Mouse (Mus musculus) liver, embryonic 11.5 days (tissue): ENCODE measurements around the gene Kcnab3. TPM values are rescaled to one million over a fixed set of nuclear protein-coding genes. Genes with fewer than 3 reads are reported as not detected.

Experiments
- ATAC-seq: fragments of 200-750 bp; cut with Nextera tagmentation; replicated peaks from 2 replicates; pipeline ENCODE4 v1.8.0; 2017; ENCODE audit warnings: moderate number of reproducible peaks, mild to moderate bottlenecking, moderate TSS enrichment, moderate library complexity; ENCODE audit not compliant: low FRiP score
- DNase-seq: peaks from one replicate; pipeline ENCODE4 v3.0.0-alpha.2; 2017; ENCODE audit warnings: low spot score
- H3K27ac ChIP-seq: fragments of 300-500 bp; sonication (generic); 2 replicates; pipeline ENCODE4 v1.5.1; 2014; ENCODE audit warnings: mild to moderate bottlenecking, low read depth, low read length, control low read depth
- H3K27me3 ChIP-seq: fragments of 300-500 bp; sonication (generic); replicated peaks from 2 replicates; pipeline ENCODE4 v1.6.1; 2014; ENCODE audit warnings: low read length, mixed read lengths; ENCODE audit not compliant: control insufficient read depth, insufficient read depth
- H3K36me3 ChIP-seq: fragments of 300-500 bp; sonication (generic); 2 replicates; pipeline ENCODE4 v1.6.1; 2014; ENCODE audit warnings: mild to moderate bottlenecking, low read length, moderate library complexity, mixed read lengths; ENCODE audit not compliant: control insufficient read depth, insufficient read depth
- H3K4me1 ChIP-seq: fragments of 300-500 bp; sonication (generic); replicated peaks from 2 replicates; pipeline ENCODE4 v1.6.1; 2014; ENCODE audit warnings: low read length, mixed read lengths; ENCODE audit not compliant: control insufficient read depth, insufficient read depth
- H3K4me2 ChIP-seq: fragments of 300-500 bp; sonication (generic); 2 replicates; pipeline ENCODE4 v1.6.1; 2014; ENCODE audit warnings: mild to moderate bottlenecking, control low read depth, moderate library complexity
- H3K4me3 ChIP-seq: fragments of 300-500 bp; sonication (generic); 2 replicates; pipeline ENCODE4 v1.5.1; 2014; ENCODE audit warnings: low read depth, low read length, control low read depth
- H3K9ac ChIP-seq: fragments of 300-500 bp; sonication (generic); 2 replicates; pipeline ENCODE4 v1.6.1; 2014; ENCODE audit warnings: low read depth, low read length, control low read depth
- H3K9me3 ChIP-seq: fragments of 300-500 bp; sonication (generic); 2 replicates; pipeline ENCODE4 v1.6.1; 2016; ENCODE audit warnings: low read length, inconsistent platforms, mixed read lengths; ENCODE audit not compliant: control insufficient read depth
- WGBS: fragments of 180-500 bp; shearing (Covaris S2); extraction: QIAGEN DNeasy Blood & Tissue Kit; methylation state at CpG from one replicate; pipeline ENCODE4 v1.1.7; 2014; 5-methylcytosine and 5-hydroxymethylcytosine counted together
- polyA plus RNA-seq: library from polyadenylated mRNA; unstranded; fragments of >200 nt; fragmentation: Nextera tagmentation; extraction: Ambion mirVana; gene quantifications from 2 replicates; pipeline ENCODE4 v1.2.1, GENCODE M21; 2014

The Kcnab3 gene
- polyA plus RNA-seq, 1 experiment from 2014 or later, result 0.52 TPM

DNA sequence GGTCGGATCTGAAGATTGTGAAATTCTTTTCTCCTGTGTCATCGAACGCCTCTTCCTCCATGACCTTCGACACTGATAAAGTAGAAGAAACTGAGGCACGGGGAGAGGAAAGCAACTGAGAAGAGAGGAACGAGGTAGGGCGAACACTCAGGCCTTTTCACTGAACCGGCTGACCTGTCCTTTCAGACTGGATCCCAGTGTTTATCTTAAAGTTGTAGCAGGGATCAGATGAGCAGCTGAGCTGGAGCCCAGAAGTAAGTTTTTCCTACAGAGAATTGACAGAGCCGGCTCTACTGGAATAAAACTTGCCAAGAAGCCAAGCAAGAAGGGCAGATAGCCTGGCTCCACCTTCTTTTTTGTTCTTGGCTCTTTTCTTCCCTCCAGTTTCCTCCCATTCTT lies 44.8 kb downstream of the Kcnab3 start:
- H3K27me3 ChIP-seq, result peaks cover 12% of the 10 kb centered on the region
- H3K36me3 ChIP-seq, result no peaks in the 10 kb centered on the region
- no peak overlapping the region for H3K9ac ChIP-seq
- H3K27ac ChIP-seq, result peak overlapping the region; percentile 20; the same call in 1 of the 2 replicates
- H3K4me2 ChIP-seq, result peak overlapping the region; percentile 19
- H3K4me1 ChIP-seq, result peaks cover 55% of the 10 kb centered on the region
- no peak for DNase-seq
- ATAC-seq, result no peak
- H3K9me3 ChIP-seq, result no peaks in the 10 kb centered on the region
- WGBS, result 30% methylated on average over 9 of the region's 9 CpGs
- no peak overlapping the region for H3K4me3 ChIP-seq

DNA sequence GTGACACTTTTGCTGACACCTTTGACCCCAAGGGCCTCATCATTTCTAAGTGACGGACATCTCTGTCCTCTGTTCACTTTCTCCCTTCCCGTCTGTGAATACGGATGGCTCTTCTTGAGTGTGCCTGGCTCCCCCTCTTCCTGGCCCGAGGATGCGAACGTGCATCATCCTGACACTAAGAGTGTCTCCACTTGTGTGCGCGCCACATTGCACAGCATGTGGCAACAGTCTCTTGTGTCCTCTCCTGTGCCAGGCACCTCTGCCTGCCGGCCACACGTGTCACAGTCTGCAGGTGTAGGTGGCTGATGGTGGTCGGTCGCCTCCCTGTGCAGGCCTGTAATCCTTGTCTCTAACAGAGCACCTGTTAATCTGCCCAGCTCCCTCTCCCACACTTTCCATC lies 45.5 kb downstream of the Kcnab3 start:
- peak overlapping the region; percentile 64 for H3K4me2 ChIP-seq
- H3K9me3 ChIP-seq, result no peaks in the 10 kb centered on the region
- H3K36me3 ChIP-seq, result no peaks in the 10 kb centered on the region
- 66% methylated on average over 12 of the region's 12 CpGs for WGBS
- DNase-seq, result no peak
- no peak overlapping the region for H3K9ac ChIP-seq
- peak overlapping the region; percentile 79; the same call in 1 of the 2 replicates for H3K27ac ChIP-seq
- peaks cover 51% of the 10 kb centered on the region for H3K4me1 ChIP-seq
- peaks cover 12% of the 10 kb centered on the region for H3K27me3 ChIP-seq
- ATAC-seq, result no peak
- peak overlapping the region; percentile 9; the same call in 1 of the 2 replicates for H3K4me3 ChIP-seq

DNA sequence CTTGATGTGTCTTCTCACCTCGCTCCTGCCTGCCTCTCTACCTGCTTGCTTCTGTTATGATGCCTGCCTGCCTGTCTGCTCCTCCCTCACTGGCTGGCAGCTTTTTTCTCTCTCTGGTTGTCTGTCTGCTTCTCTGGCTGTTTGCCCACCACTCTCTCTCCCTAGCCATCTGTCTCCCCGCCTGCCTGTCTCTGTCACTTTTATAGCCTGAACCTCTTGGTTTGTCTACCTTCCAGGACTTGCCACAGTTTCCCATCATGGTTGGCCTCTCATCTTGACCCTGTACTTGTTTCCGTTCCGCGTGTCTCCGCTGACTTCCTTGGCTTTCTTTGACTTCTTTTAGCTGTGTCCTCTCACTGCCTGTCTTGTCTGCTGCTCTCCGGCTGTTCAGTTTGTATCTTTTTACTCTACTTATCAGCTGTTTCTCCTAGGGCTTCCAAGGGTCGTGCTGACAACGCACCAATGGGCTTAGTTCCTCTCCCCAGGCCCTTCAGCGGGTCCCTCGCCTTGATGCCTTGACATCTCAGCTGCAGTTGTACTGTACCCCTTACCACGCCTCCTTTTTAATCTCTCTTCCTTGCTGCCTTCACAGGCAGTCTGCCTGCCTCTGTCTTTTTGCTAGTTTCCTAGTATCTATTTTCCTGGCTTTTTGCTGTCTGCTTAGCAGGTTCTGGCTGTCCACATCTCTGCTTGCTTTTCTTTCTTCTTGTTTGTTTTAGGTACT lies 46.2 kb downstream of the Kcnab3 start:
- peak overlapping the region; percentile 64 for H3K4me2 ChIP-seq
- peak; percentile 46 for ATAC-seq
- H3K9ac ChIP-seq, result peak overlapping the region; percentile 48; the same call in 1 of the 2 replicates
- peaks cover 51% of the 10 kb centered on the region for H3K4me1 ChIP-seq
- no peaks in the 10 kb centered on the region for H3K9me3 ChIP-seq
- H3K27ac ChIP-seq, result peak overlapping the region; percentile 79
- 36% methylated on average over 12 of the region's 12 CpGs for WGBS
- peaks cover 10% of the 10 kb centered on the region for H3K27me3 ChIP-seq
- DNase-seq, result peak; percentile 51
- no peaks in the 10 kb centered on the region for H3K36me3 ChIP-seq
- H3K4me3 ChIP-seq, result peak overlapping the region; percentile 9; the same call in 1 of the 2 replicates

DNA sequence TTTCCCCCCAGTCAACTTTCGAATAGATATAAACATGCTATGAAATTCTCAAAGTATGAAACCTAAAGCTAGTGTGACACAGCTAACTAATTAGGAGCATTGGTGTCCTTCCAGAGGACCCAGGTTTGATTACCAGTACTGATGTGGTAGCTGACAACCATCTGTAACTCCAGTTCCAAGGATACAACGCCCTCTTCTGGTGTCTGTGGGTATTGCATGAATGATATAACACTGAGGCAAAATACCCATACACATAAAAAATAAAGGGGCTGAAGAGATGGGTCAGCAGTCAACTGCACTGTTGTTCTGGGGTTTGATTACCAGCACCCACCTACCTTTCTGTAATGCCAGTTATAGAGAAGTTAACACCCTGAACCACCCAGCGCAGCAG lies 46.7 kb downstream of the Kcnab3 start:
- 54% methylated on average over 3 of the region's 3 CpGs for WGBS
- Histone ChIP-seq H3K27ac (peak overlapping the region; percentile 79), H3K4me2 (peak overlapping the region; percentile 64), H3K27me3 (peaks cover 8% of the 10 kb centered on the region), H3K36me3 (no peaks in the 10 kb centered on the region), H3K9ac (no peak overlapping the region; the same call in 1 of the 2 replicates), H3K9me3 (no peaks in the 10 kb centered on the region), H3K4me3 (peak overlapping the region; percentile 32; the same call in 1 of the 2 replicates), H3K4me1 (peaks cover 48% of the 10 kb centered on the region)
- DNase-seq, result no peak
- ATAC-seq, result no peak

DNA sequence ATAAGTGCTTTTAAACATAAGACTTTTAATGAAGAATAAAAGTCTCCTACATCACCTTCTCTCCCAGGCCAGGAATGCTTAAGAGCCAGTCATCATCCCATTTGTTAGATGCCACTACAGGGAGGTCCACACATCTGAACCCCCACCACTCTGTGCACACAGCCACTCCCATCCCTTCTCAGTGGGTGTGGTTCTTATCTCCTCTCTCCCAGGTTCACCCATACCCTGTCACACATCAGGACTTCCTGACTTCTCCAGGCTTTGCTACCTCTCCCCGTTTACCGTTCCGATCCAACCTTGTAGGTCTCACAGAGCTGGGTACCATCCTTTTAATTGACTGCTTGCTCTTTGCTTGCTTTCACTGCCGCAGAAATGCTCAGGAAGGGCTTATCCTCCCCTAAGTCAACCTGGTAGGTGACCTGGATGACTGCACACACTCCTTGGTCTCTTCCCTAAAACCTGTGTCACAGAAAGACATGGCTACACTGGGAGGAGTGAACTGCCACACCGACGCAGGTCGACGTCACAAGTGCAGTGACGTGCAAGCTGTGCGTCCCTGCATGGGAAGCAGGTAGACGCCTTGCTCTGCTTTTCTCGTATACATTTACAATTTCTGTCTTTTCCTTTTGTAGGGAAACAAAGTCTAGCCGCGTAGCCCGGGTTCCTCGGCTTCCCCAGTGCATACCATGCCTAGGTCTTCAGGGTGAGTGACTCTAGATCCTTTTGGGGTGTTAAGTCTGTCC lies 47.3 kb downstream of the Kcnab3 start:
- peak; percentile 94 for ATAC-seq
- DNase-seq, result no peak
- Histone ChIP-seq H3K4me3 (peak overlapping the region; percentile 32), H3K9me3 (no peaks in the 10 kb centered on the region), H3K4me2 (peak overlapping the region; percentile 64), H3K4me1 (peaks cover 42% of the 10 kb centered on the region), H3K9ac (peak overlapping the region; percentile 59), H3K36me3 (no peaks in the 10 kb centered on the region), H3K27me3 (peaks cover 2% of the 10 kb centered on the region), H3K27ac (peak overlapping the region; percentile 79)
- WGBS, result 69% methylated on average over 16 of the region's 16 CpGs

DNA sequence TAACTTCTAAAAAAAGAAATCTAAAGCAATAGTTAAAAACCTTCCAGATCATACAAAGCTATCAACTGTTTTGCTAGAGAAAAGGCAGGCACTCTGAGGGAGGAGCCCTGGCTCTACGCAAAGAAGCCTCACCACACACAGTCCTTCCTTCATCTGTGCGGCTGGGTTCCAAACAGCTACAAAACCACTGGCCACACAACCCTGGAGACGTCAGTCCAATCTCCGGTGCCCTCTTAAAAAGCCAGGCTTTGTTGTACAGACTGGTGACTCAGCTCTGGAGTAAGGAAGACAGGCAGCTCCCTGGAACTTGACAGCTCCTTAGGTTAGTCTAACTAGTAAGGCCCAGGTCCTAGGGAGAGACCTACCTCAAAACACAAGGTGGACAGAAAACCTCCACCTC lies 49.6 kb downstream of the Kcnab3 start:
- peaks cover 38% of the 10 kb centered on the region for H3K4me1 ChIP-seq
- no peak overlapping the region for H3K9ac ChIP-seq
- ATAC-seq, result no peak

DNA sequence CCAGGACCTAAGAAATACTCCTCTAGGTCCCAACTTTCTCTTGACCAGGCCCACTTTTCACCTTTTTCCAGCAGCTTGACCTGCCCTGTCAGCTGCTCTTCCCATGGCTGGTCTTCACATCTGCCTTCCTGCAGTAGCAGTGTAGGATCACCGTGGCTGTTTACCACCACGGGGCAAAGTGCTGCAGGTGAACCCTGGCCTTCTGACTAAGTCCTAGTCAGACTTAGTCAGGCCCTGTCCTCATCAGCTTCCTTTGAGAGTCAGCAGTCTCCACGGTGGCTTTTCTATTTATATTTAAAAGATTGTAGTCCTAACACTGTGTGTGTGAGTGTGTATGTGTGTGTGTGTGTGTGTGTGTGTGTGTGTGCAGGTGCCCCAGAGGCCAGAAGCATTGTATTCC lies 51.7 kb downstream of the Kcnab3 start:
- Histone ChIP-seq H3K9me3 (no peaks in the 10 kb centered on the region), H3K36me3 (no peaks in the 10 kb centered on the region), H3K27me3 (no peaks in the 10 kb centered on the region), H3K9ac (no peak overlapping the region), H3K4me1 (peaks cover 18% of the 10 kb centered on the region), H3K4me2 (no peak overlapping the region), H3K27ac (peak overlapping the region; percentile 25; the same call in 1 of the 2 replicates), H3K4me3 (no peak overlapping the region)
- ATAC-seq, result no peak
- no peak for DNase-seq
- WGBS, result 60% methylated on average over 3 of the region's 3 CpGs

More for the DNA sequence above, 49.6 kb downstream of the Kcnab3 start:
- 74% methylated on average over 4 of the region's 4 CpGs for WGBS
- Histone ChIP-seq H3K4me3 (no peak overlapping the region), H3K36me3 (no peaks in the 10 kb centered on the region), H3K4me2 (no peak overlapping the region), H3K9me3 (no peaks in the 10 kb centered on the region), H3K27ac (no peak overlapping the region), H3K27me3 (no peaks in the 10 kb centered on the region)
- no peak for DNase-seq

DNA sequence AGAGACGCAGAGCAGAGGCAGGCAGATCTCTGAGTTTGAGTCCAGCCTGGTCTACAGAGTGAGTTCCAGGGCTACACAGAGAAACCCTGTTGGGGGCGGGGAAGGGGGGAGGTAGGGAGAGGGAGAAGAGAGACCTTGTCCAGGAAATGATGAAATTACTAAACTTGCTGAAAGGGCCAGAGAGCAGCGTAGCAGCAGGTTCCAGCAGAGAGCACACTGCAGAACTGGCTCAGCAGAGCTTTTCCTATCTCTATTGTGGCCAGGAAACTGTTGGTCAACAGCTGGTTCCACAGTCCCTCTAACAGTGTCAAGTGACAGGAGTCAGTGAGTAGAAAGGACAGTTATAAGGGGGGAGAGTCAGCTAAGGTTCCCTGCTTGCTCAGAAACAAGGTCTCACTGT lies 53.5 kb downstream of the Kcnab3 start:
- Histone ChIP-seq H3K9ac (no peak overlapping the region), H3K4me3 (no peak overlapping the region), H3K4me2 (no peak overlapping the region; the same call in 1 of the 2 replicates), H3K36me3 (no peaks in the 10 kb centered on the region), H3K9me3 (no peaks in the 10 kb centered on the region), H3K4me1 (peaks cover 2% of the 10 kb centered on the region), H3K27ac (no peak overlapping the region), H3K27me3 (no peaks in the 10 kb centered on the region)
- ATAC-seq (no peak), DNase-seq (no peak)
- WGBS, result 53% methylated on average over 3 of the region's 3 CpGs
